Mouse (Mus musculus) hindbrain, embryonic 13.5 days (tissue): ENCODE results near the gene Crxos. TPM values are rescaled to one million over a fixed set of nuclear protein-coding genes. Genes with fewer than 3 reads are reported as not detected.

ENCODE experiments used
- ATAC-seq: fragments of 200-750 bp; cut with Nextera tagmentation; 2 replicates; pipeline ENCODE4 v1.8.0; 2017; ENCODE audit warnings: moderate TSS enrichment; ENCODE audit not compliant: low FRiP score
- H3K27ac ChIP-seq: fragments of 300-500 bp; sonication (generic); 2 replicates; pipeline ENCODE4 v1.5.1; 2015; ENCODE audit warnings: inconsistent platforms, mild to moderate bottlenecking, moderate library complexity
- H3K27me3 ChIP-seq: fragments of 300-500 bp; sonication (generic); 2 replicates; pipeline ENCODE4 v1.6.1; 2015; ENCODE audit warnings: mild to moderate bottlenecking, inconsistent platforms
- H3K36me3 ChIP-seq: fragments of 300-500 bp; sonication (generic); 2 replicates; pipeline ENCODE4 v1.6.1; 2015; ENCODE audit warnings: mild to moderate bottlenecking, inconsistent platforms
- H3K4me1 ChIP-seq: fragments of 300-500 bp; sonication (generic); replicated peaks from 2 replicates; pipeline ENCODE4 v1.6.1; 2015; ENCODE audit warnings: inconsistent platforms
- H3K4me2 ChIP-seq: fragments of 300-500 bp; sonication (generic); 2 replicates; pipeline ENCODE4 v1.6.1; 2015; ENCODE audit warnings: inconsistent platforms, mild to moderate bottlenecking, moderate library complexity
- H3K4me3 ChIP-seq: fragments of 300-500 bp; sonication (generic); 2 replicates; pipeline ENCODE4 v1.5.1; 2015; ENCODE audit warnings: mild to moderate bottlenecking, inconsistent platforms
- H3K9ac ChIP-seq: fragments of 300-500 bp; sonication (generic); 2 replicates; pipeline ENCODE4 v1.6.1; 2015; ENCODE audit warnings: mild to moderate bottlenecking, inconsistent platforms
- H3K9me3 ChIP-seq: fragments of 300-500 bp; sonication (generic); 2 replicates; pipeline ENCODE4 v1.6.1; 2016; ENCODE audit warnings: inconsistent platforms
- WGBS: fragments of 180-500 bp; shearing (Covaris S2); methylation state at CpG from one replicate; pipeline ENCODE4 v1.1.7; 2015; 5-methylcytosine and 5-hydroxymethylcytosine counted together
- polyA plus RNA-seq: library from polyadenylated mRNA; unstranded; fragments of >200 nt; fragmentation: Nextera tagmentation; extraction: Ambion mirVana; gene quantifications from 2 replicates; pipeline ENCODE4 v1.2.1, GENCODE M21; 2015

The Crxos gene
- polyA plus RNA-seq, 1 experiment from 2014 or later = not detected

- Histone ChIP-seq H3K4me3 (no peak overlapping the region), H3K27ac (no peak overlapping the region), H3K36me3 (peaks cover 6% of the 10 kb centered on the region; the same call in 1 of the 2 replicates), H3K9ac (no peak overlapping the region), H3K27me3 (no peaks in the 10 kb centered on the region), H3K4me2 (no peak overlapping the region), H3K4me1 (peaks cover 17% of the 10 kb centered on the region), H3K9me3 (no peaks in the 10 kb centered on the region)
- no peak for ATAC-seq
- 85% methylated on average over 15 of the region's 15 CpGs for WGBS
Observed at GRCm38 (mm10) chr7:15950008-15950407, 67.6 kb downstream of the Crxos start.

DNA sequence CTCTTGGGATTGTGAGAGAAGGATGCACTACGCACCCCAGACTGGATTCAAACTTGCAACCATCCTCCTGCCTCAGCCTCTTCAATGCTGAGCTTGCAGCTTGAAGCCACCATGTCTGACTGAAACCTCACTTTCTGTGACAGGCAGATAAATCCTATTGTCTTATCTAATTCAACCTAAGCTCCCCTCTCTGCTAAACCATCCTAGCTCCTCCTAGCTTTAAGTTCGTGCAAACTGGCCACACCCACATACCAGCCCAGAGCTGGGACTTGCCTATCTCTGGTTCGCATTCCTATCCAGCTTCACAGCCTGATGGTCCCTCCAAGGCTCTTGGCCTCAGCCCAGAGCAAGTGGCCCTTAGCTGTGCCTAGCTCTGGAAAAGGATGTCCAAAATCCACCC is 70.0 kb downstream of the Crxos start:
- no peak for ATAC-seq
- Histone ChIP-seq H3K27ac (no peak overlapping the region), H3K4me3 (no peak overlapping the region), H3K4me1 (peaks cover 12% of the 10 kb centered on the region; the same call in 1 of the 2 replicates), H3K9ac (no peak overlapping the region), H3K4me2 (no peak overlapping the region), H3K9me3 (no peaks in the 10 kb centered on the region), H3K36me3 (peaks cover 7% of the 10 kb centered on the region), H3K27me3 (0 out of 2 replicates have a peak, but pooled peaks cover 4% of the 10 kb centered on the region)
- WGBS = 76% methylated on average over 3 of the region's 3 CpGs

Other genes with a start within 250 kb of the Crxos start
- not detected in 2 replicates for gene Obox3, start 242.7 kb upstream of the Crxos start, polyA plus RNA-seq
- gene Obox5, start 132.5 kb upstream of the Crxos start, polyA plus RNA-seq = not detected in 2 replicates
- not detected in 2 replicates for gene Obox6, start 42.9 kb upstream of the Crxos start, polyA plus RNA-seq
- not detected in 2 replicates for gene Crx, start 2.6 kb upstream of the Crxos start, polyA plus RNA-seq
- 1,371 and 1,383 TPM in 2 replicates for gene Selenow, start 39.8 kb downstream of the Crxos start, polyA plus RNA-seq
- gene Nop53, start 63.5 kb downstream of the Crxos start, polyA plus RNA-seq = 133 and 135 TPM in 2 replicates
- gene Ehd2, start 85.0 kb downstream of the Crxos start, polyA plus RNA-seq = 5.2 and 6.4 TPM in 2 replicates
- 8.2 and 8.4 TPM in 2 replicates for gene Bicra, start 165.3 kb downstream of the Crxos start, polyA plus RNA-seq
- 0.09 TPM in 2 replicates for gene Zfp541, start 179.2 kb downstream of the Crxos start, polyA plus RNA-seq
- gene Napa, start 215.8 kb downstream of the Crxos start, polyA plus RNA-seq = 212 and 237 TPM in 2 replicates
- gene Kptn, start 237.3 kb downstream of the Crxos start, polyA plus RNA-seq = 37.3 and 42.2 TPM in 2 replicates
- gene Slc8a2, start 247.2 kb downstream of the Crxos start, polyA plus RNA-seq = 0.96 and 1.1 TPM in 2 replicates